ENCODE assay signal across 8 mouse cellular contexts in genomic region chr12:105784196-105784999, GRCm38 (mm10). TPM values are rescaled to one million over a fixed set of nuclear protein-coding genes. Genes with fewer than 3 reads are reported as not detected.
DNase-seq lines count a peak whose midpoint lies in the region; ATAC-seq and TF ChIP-seq lines count a peak whose summit lies in the region.

Gene Papola, plus strand, starts transcription at chr12:105784694.

- peak within 1 kb of the TSS; percentile 82 for H3K9ac ChIP-seq in forebrain, embryonic 16.5 days (replicated peaks; ENCODE audit: low read depth, low read length)
- H3K9ac ChIP-seq in lung, embryonic 14.5 days, result peak within 1 kb of the TSS; percentile 93

- peaks cover 32% of the 10 kb centered on the region for H3K36me3 ChIP-seq in G1E (replicated peaks)
- H3K36me3 ChIP-seq in forebrain, embryonic 16.5 days (ENCODE audit: control insufficient read depth, insufficient read depth), result no peaks in the 10 kb centered on the region
- peaks cover 5% of the 10 kb centered on the region; the same call in 1 of the 2 replicates for H3K36me3 ChIP-seq in lung, embryonic 14.5 days (ENCODE audit: insufficient read depth)
- no peaks in the 10 kb centered on the region for H3K36me3 ChIP-seq in thymus, adult 2 months (ENCODE audit: control insufficient read depth, insufficient read depth, low read length)

- under 1% methylated on average over 65 of the region's 85 CpGs for WGBS in forebrain, embryonic 16.5 days
- WGBS in lung, embryonic 14.5 days, result under 1% methylated on average over 76 of the region's 85 CpGs
- WGBS in olfactory bulb, adult 2 months, result under 1% methylated on average over 82 of the region's 85 CpGs
- under 1% methylated on average over 76 of the region's 85 CpGs for WGBS in thymus, adult 2 months

- H3K4me1 ChIP-seq in G1E (ENCODE audit: insufficient read depth, low read depth, low read length), result peaks cover 39% of the 10 kb centered on the region
- peaks cover 18% of the 10 kb centered on the region for H3K4me1 ChIP-seq in forebrain, embryonic 16.5 days (replicated peaks; ENCODE audit: control insufficient read depth, insufficient read depth, low read length)
- no peaks in the 10 kb centered on the region; the same call in 1 of the 2 replicates for H3K4me1 ChIP-seq in lung, embryonic 14.5 days (ENCODE audit: insufficient read depth)
- H3K4me1 ChIP-seq in olfactory bulb, adult 2 months (ENCODE audit: control insufficient read depth, insufficient read depth, low read length), result peaks cover 7% of the 10 kb centered on the region; the same call in 1 of the 2 replicates
- H3K4me1 ChIP-seq in thymus, adult 2 months (replicated peaks; ENCODE audit: control insufficient read depth, insufficient read depth, low read length), result peaks cover 7% of the 10 kb centered on the region

- H3K4me3 ChIP-seq in G1E (ENCODE audit: low read depth, low read length), result peak within 1 kb of the TSS; percentile 89
- peak within 1 kb of the TSS; percentile 86 for H3K4me3 ChIP-seq in forebrain, embryonic 16.5 days (replicated peaks; ENCODE audit: low read length)
- H3K4me3 ChIP-seq in layer of hippocampus, adult 2 months, result peak within 1 kb of the TSS; percentile 72
- peak within 1 kb of the TSS; percentile 92 for H3K4me3 ChIP-seq in lung, embryonic 14.5 days (ENCODE audit: low read depth, low read length)
- peak within 1 kb of the TSS; percentile 75 for H3K4me3 ChIP-seq in olfactory bulb, adult 2 months (ENCODE audit: insufficient read depth, low read depth, low read length)
- H3K4me3 ChIP-seq in thymus, adult 2 months (ENCODE audit: control insufficient read depth, insufficient read depth, low read length), result peak within 1 kb of the TSS; percentile 79

- intact Hi-C loops in heart, postnatal 36 days (cut with DNase I), result loop anchor here (2.0 kb wide), 1 partner anchor 100 kb away; the partner anchor contains the start of genes Atg2b and Gskip

- H3K9me3 ChIP-seq in G1E (replicated peaks), result no peaks in the 10 kb centered on the region
- H3K9me3 ChIP-seq in forebrain, embryonic 16.5 days (ENCODE audit: control insufficient read depth, low read length), result no peaks in the 10 kb centered on the region
- no peaks in the 10 kb centered on the region for H3K9me3 ChIP-seq in lung, embryonic 14.5 days (ENCODE audit: low read depth, low read length)

- no peaks in the 10 kb centered on the region for H3K27me3 ChIP-seq in G1E (ENCODE audit: insufficient read depth, low read length)
- no peaks in the 10 kb centered on the region for H3K27me3 ChIP-seq in forebrain, embryonic 16.5 days (replicated peaks; ENCODE audit: control insufficient read depth, insufficient read depth, low read length)
- no peaks in the 10 kb centered on the region for H3K27me3 ChIP-seq in lung, embryonic 14.5 days (ENCODE audit: insufficient read depth, low read length)
- H3K27me3 ChIP-seq in thymus, adult 2 months (ENCODE audit: control insufficient read depth, insufficient read depth, low read length), result no peaks in the 10 kb centered on the region

- peak; percentile 88 for DNase-seq in G1E (ENCODE audit: low spot score)
- DNase-seq in cerebellum, adult 18-20 months, result peak; percentile 86 to 89
- DNase-seq in heart, postnatal 36 days, result peak; percentile 83 to 87
- peak; percentile 85 to 89 for DNase-seq in layer of hippocampus, adult 2 months (ENCODE audit: low spot score in 2 of 2)
- DNase-seq in lung, embryonic 14.5 days, result peak; percentile 97
- peak; percentile 84 for DNase-seq in thymus, adult 2 months

- H3K27ac ChIP-seq in forebrain, embryonic 16.5 days (ENCODE audit: low read length), result peak within 1 kb of the TSS; percentile 96
- H3K27ac ChIP-seq in layer of hippocampus, adult 2 months, result peak within 1 kb of the TSS; percentile 95
- peak within 1 kb of the TSS; percentile 97 for H3K27ac ChIP-seq in lung, embryonic 14.5 days (ENCODE audit: low read depth)
- peak within 1 kb of the TSS; percentile 79; the same call in 1 of the 2 replicates for H3K27ac ChIP-seq in olfactory bulb, adult 2 months (ENCODE audit: insufficient read depth, low read depth, low read length)
- peak within 1 kb of the TSS; percentile 71 for H3K27ac ChIP-seq in thymus, adult 2 months (ENCODE audit: control insufficient read depth, insufficient read depth, low read length)

- TF ChIP-seq CTCF in G1E (IDR thresholded peaks at IDR 0.05; ENCODE audit: low read depth, low read length), result no peak
- no peak for TF ChIP-seq CTCF in layer of hippocampus, adult 2 months (conservative IDR thresholded peaks at IDR 0.05)
- TF ChIP-seq CTCF in lung, embryonic 14.5 days (IDR thresholded peaks at IDR 0.05; ENCODE audit: low read depth), result no peak
- no peak for TF ChIP-seq CTCF in olfactory bulb, adult 2 months (IDR thresholded peaks at IDR 0.05; ENCODE audit: insufficient read depth, low read depth, low read length)
- TF ChIP-seq CTCF in thymus, adult 2 months (IDR thresholded peaks at IDR 0.05; ENCODE audit: borderline replicate concordance, control insufficient read depth, extremely low read depth, insufficient read depth, low read length, poor library complexity), result no peak

- TF ChIP-seq POLR2A in olfactory bulb, adult 2 months (IDR thresholded peaks at IDR 0.05; ENCODE audit: insufficient read depth, low read depth, low read length), result peak; percentile 83
- peak; percentile 89 for TF ChIP-seq POLR2A in thymus, adult 2 months (IDR thresholded peaks at IDR 0.05; ENCODE audit: control insufficient read depth, extremely low read depth, insufficient read depth, low read length, poor library complexity)

- peak; percentile 75 for ATAC-seq in G1E (ENCODE audit: extremely low read depth, insufficient number of reproducible peaks, low FRiP score, poor library complexity, severe bottlenecking)
- peak; percentile 97 for ATAC-seq in forebrain, embryonic 16.5 days
- ATAC-seq in lung, embryonic 14.5 days (ENCODE audit: insufficient read depth), result peak; percentile 95

- peak within 1 kb of the TSS; percentile 88 for H3K4me2 ChIP-seq in forebrain, embryonic 16.5 days (ENCODE audit: low read length)
- peak within 1 kb of the TSS; percentile 84 for H3K4me2 ChIP-seq in lung, embryonic 14.5 days

RNA-seq across cellular contexts. Expression of gene Papola, which starts in this region (rescaled TPM):
- total RNA-seq in G1E (2014; fragmentation: Nextera tagmentation) (625 and 650 TPM in 2 replicates), G1E (2017) (232 and 258 TPM in 2 replicates)
- 661 and 673 TPM in 2 replicates for polyA plus RNA-seq in G1E (2012)
- 196 and 230 TPM in 2 replicates for polyA plus RNA-seq in forebrain, embryonic 16.5 days (2015; fragmentation: Nextera tagmentation; extraction: Ambion mirVana)
- 100 to 1,000 TPM; 107 to 116 TPM for total RNA-seq in heart, postnatal 36 days (2021)
- 100 to 1,000 TPM; 156 to 163 TPM for total RNA-seq in layer of hippocampus, adult 2 months (2021)
- polyA plus RNA-seq in lung, embryonic 14.5 days (2014; fragmentation: Nextera tagmentation; extraction: Ambion mirVana), result 181 and 185 TPM in 2 replicates
- 142 and 313 TPM in 2 replicates for polyA plus RNA-seq in olfactory bulb, adult 2 months (2012; ENCODE audit: insufficient read depth, insufficient read length, low replicate concordance, missing spikeins)
- polyA plus RNA-seq in thymus, adult 2 months (2012; rRNA removed), result 91.1 and 114 TPM in 2 replicates

Comparison
In these comparisons a context has a peak if more than half of its experiments do, and no peak if none do; other contexts are left out.
1. Peak in every context shown above with its lines: DNase-seq, ATAC-seq, H3K4me3 ChIP-seq and H3K27ac ChIP-seq.